Mouse (Mus musculus) C2C12 (cell line): ENCODE measurements around the gene Slc26a3.

ENCODE experiments used
- CEBPB ChIP-seq: IDR thresholded peaks from one replicate; pipeline ENCODE4 v1.6.1; 2011; ENCODE audit warnings: low read depth, mild to moderate bottlenecking, control low read depth, moderate library complexity
- CTCF ChIP-seq: IDR thresholded peaks from one replicate; pipeline ENCODE4 v1.5.1; 2011; ENCODE audit not compliant: control insufficient read depth, insufficient read depth, insufficient read length
- FOSL1 ChIP-seq: IDR thresholded peaks from one replicate; pipeline ENCODE4 v1.8.0; 2011; ENCODE audit warnings: mild to moderate bottlenecking, low read length; ENCODE audit not compliant: poor library complexity, insufficient read depth, severe bottlenecking
- MAX ChIP-seq: IDR thresholded peaks from one replicate; pipeline ENCODE4 v1.6.1; 2011; ENCODE audit warnings: mild to moderate bottlenecking, control low read depth
- MYOD1 ChIP-seq: IDR thresholded peaks from one replicate; pipeline ENCODE4 v1.6.1; 2011; ENCODE audit warnings: low read depth; ENCODE audit not compliant: control insufficient read depth, insufficient read length
- MYOG ChIP-seq: IDR thresholded peaks from one replicate; pipeline ENCODE4 v1.6.1; 2011; ENCODE audit not compliant: control insufficient read depth, insufficient read length; ENCODE audit errors: extremely low read depth
- USF1 ChIP-seq: IDR thresholded peaks from one replicate; pipeline ENCODE4 v1.6.1; 2011; ENCODE audit warnings: low read depth, mild to moderate bottlenecking, control low read depth, moderate library complexity

DNA sequence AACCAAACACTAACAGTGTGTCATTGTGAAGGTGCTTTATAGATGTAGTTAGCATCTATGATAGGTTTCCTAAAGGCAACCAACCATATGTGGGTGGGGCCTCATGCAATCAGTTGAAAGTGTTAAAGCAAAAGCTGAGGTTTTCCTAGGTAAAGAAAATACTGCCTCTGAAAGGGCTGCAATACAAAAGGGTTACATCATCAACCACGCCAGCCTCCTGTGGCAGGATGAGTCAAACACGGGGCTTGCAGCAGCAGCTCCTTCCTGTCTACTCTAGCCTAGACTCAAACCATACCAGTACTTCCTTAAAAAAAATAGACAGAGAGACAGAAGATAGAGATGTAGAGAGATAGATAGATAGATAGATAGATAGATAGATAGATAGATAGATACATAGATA, 25.3 kb downstream of the Slc26a3 start:
- no peak for TF ChIP-seq MYOG
- TF ChIP-seq CTCF = no peak
- no peak for TF ChIP-seq MAX
- peak; percentile 76 for TF ChIP-seq CEBPB
- TF ChIP-seq USF1 = no peak
- TF ChIP-seq MYOD1 = peak; percentile 14
- no peak for TF ChIP-seq FOSL1
